Mouse (Mus musculus): ENCODE results near the gene Gata1.

Gene Gata1

DNA sequence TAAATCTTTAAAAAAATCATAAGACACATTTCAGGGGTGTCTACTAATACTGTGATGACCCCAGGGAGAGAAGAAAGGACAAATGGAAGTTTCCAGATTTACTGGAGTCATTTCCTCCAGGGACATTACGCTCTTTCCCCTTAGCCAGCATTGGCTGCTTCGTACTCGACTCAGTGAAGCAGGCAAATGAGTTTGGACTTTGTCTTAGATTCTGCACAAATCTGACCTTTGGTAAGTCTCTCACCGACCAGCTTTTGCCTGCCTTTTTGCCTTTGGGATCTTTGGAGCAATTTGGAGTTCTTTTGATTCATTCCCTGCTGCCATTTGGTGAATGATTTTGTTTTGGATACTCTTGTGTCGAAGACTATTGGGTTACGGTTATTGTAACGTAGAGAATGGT lies 3.5 kb upstream of the Gata1 start:
- no peaks in the 10 kb centered on the region for H3K9me3 ChIP-seq (ENCODE audit: low read length)
- no peaks in the 10 kb centered on the region for H3K36me3 ChIP-seq (ENCODE audit: insufficient read depth, low read length)
- peaks cover 20% of the 10 kb centered on the region for H3K4me1 ChIP-seq (replicated peaks; ENCODE audit: low read depth, low read length)
- no peak overlapping the region for H3K4me3 ChIP-seq (replicated peaks; ENCODE audit: low read length)
- H3K27me3 ChIP-seq (ENCODE audit: insufficient read depth, low read length), result no peaks in the 10 kb centered on the region
- TF ChIP-seq CTCF (conservative IDR thresholded peaks at IDR 0.05; ENCODE audit: low read length) (no peak), POU5F1 (IDR thresholded peaks at IDR 0.05; ENCODE audit: borderline replicate concordance, low read length) (no peak), NANOG (IDR thresholded peaks at IDR 0.05; ENCODE audit: borderline replicate concordance, low read length) (no peak)

DNA sequence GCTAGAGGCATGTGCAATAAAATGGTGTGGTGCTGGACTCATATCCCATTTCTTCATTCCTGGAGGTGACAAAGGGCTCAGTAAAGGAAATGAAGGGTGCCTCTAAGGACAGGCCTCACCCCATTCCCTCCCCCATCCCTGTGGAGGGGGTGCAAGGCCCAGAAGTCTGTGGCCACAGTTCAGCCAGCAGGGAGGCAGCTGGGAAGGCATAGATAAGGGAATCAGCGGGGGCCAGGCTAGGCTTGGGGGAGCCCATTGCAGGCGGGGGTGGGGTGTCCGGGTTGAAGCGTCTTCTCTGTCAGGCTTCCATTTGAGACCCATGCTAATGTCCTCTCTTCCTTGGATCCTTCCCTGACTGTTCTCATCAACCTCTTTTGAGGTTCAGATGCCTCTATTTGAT lies 6.6 kb downstream of the Gata1 start:
- Histone ChIP-seq H3K27me3 (ENCODE audit: insufficient read depth, low read length) (no peaks in the 10 kb centered on the region), H3K4me3 (replicated peaks; ENCODE audit: low read length) (no peak overlapping the region)
- TF ChIP-seq NANOG (IDR thresholded peaks at IDR 0.05; ENCODE audit: borderline replicate concordance, low read length) (no peak), POU5F1 (IDR thresholded peaks at IDR 0.05; ENCODE audit: borderline replicate concordance, low read length) (no peak), CTCF (conservative IDR thresholded peaks at IDR 0.05; ENCODE audit: low read length) (no peak)

DNA sequence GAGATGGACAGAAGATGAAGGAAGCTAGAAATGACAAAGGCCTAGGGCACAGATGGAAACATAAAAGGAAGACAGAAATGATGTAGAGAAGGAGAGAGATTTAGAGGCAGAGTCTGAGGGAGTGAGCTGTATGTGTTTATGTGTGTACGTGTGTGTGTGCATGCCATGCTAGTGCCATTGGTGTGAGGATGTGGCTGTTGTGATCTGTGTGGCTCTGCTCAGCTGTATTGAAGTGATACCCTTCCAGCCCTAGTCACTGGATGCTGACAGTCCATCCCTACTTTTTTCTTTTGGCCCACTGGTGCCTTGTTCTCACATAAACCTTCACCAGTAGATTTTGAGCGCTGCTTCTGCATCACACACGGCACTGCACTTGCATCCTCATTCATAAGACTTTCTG lies 9.0 kb downstream of the Gata1 start:
- peaks cover 27% of the 10 kb centered on the region for H3K4me1 ChIP-seq (replicated peaks; ENCODE audit: low read depth, low read length)
- TF ChIP-seq NANOG (IDR thresholded peaks at IDR 0.05; ENCODE audit: borderline replicate concordance, low read length) (no peak), POU5F1 (IDR thresholded peaks at IDR 0.05; ENCODE audit: borderline replicate concordance, low read length) (no peak), CTCF (conservative IDR thresholded peaks at IDR 0.05; ENCODE audit: low read length) (no peak)
- no peak overlapping the region for H3K4me3 ChIP-seq (replicated peaks; ENCODE audit: low read length)
- no peaks in the 10 kb centered on the region for H3K36me3 ChIP-seq (ENCODE audit: insufficient read depth, low read length)
- no peaks in the 10 kb centered on the region for H3K9me3 ChIP-seq (ENCODE audit: low read length)
- no peaks in the 10 kb centered on the region; the same call in 1 of the 2 replicates for H3K27me3 ChIP-seq (ENCODE audit: insufficient read depth, low read length)

More for the DNA sequence above, 6.6 kb downstream of the Gata1 start:
- Histone ChIP-seq H3K4me1 (replicated peaks; ENCODE audit: low read depth, low read length) (peaks cover 23% of the 10 kb centered on the region), H3K36me3 (ENCODE audit: insufficient read depth, low read length) (no peaks in the 10 kb centered on the region), H3K9me3 (ENCODE audit: low read length) (no peaks in the 10 kb centered on the region)

DNA sequence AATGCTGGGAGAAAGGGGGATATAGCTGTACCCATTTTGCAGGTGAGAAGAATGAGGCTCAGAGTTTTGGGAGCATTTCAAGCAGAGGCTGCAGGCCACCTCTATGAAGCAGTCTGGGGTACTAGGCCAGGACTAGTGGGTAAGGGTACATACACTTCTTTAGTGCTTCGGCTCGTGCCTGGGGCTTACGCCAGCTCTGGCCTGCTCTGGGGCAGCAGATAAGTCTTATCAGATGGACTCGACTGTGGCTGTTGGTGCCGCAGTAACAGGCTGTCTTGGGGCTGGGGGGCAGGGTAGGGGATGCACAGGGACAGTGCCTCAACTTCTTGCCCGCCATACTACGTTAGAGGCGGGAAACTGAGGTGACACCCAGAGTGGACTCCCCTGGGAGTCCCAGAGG lies 9.6 kb downstream of the Gata1 start:
- H3K4me1 ChIP-seq (replicated peaks; ENCODE audit: low read depth, low read length), result peaks cover 27% of the 10 kb centered on the region
- no peaks in the 10 kb centered on the region for H3K9me3 ChIP-seq (ENCODE audit: low read length)
- H3K27me3 ChIP-seq (ENCODE audit: insufficient read depth, low read length), result no peaks in the 10 kb centered on the region; the same call in 1 of the 2 replicates

DNA sequence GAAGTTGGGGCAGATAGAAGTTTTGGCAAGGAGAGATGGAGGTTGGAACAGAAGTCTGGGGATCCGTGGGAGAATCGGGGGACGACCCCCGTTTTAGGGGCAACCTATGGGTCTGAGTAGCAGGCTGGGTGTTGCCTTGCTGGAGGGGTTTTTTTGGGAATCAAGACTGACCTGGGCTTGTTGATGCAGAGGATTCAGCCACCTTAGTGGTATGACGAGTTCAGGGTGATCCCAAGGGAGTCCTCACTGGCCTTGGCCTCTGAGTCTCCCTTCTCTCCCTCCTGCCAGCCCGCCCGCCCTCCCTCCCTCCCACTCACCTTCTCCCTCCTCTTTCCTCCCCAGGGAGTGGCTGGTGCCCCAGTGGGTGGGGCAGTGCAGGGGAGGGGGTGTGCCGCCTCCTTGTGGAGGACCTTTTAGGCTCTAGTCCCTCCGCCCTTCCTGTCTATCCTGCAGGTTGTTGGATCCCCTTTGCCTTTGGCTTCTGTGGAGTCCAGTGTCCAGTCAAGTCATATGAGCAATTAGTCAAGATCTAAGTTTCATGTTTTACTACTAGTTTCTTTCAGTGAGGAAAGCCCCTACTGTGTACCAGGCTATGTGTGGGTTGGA lies 10.2 kb downstream of the Gata1 start:
- no peak overlapping the region for H3K4me3 ChIP-seq (replicated peaks; ENCODE audit: low read length)
- H3K9me3 ChIP-seq (ENCODE audit: low read length), result no peaks in the 10 kb centered on the region
- no peak for TF ChIP-seq NANOG (IDR thresholded peaks at IDR 0.05; ENCODE audit: borderline replicate concordance, low read length)
- no peaks in the 10 kb centered on the region; the same call in 1 of the 2 replicates for H3K27me3 ChIP-seq (ENCODE audit: insufficient read depth, low read length)
- H3K36me3 ChIP-seq (ENCODE audit: insufficient read depth, low read length), result no peaks in the 10 kb centered on the region
- H3K4me1 ChIP-seq (replicated peaks; ENCODE audit: low read depth, low read length), result peaks cover 27% of the 10 kb centered on the region

More for the DNA sequence above, 9.6 kb downstream of the Gata1 start:
- Histone ChIP-seq H3K36me3 (ENCODE audit: insufficient read depth, low read length) (no peaks in the 10 kb centered on the region), H3K4me3 (replicated peaks; ENCODE audit: low read length) (no peak overlapping the region)
- TF ChIP-seq CTCF (conservative IDR thresholded peaks at IDR 0.05; ENCODE audit: low read length), result no peak
- no peak for TF ChIP-seq NANOG (IDR thresholded peaks at IDR 0.05; ENCODE audit: borderline replicate concordance, low read length)
- TF ChIP-seq POU5F1 (IDR thresholded peaks at IDR 0.05; ENCODE audit: borderline replicate concordance, low read length), result no peak

DNA sequence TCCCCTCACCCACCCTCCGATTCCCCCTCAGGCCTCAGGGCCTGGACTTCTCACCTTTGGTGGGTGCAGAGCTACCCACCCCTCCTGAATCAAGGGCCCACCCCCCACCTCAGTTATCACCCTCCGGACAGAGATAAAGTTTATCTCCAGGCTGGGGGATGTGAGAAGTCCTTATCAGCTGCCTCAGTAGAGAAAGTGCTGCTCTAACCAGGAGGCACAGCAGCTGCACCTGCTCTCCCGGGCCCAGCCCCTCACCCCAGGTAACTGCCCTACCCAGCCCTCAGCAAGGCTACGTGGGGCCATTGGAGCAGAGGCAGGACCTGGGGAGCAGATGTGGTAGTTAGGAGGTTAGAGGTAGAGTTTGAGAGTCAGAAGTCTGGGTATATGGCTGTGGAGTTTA lies 11.7 kb downstream of the Gata1 start:
- H3K4me3 ChIP-seq (replicated peaks; ENCODE audit: low read length), result no peak overlapping the region
- peaks cover 23% of the 10 kb centered on the region for H3K4me1 ChIP-seq (replicated peaks; ENCODE audit: low read depth, low read length)
- no peaks in the 10 kb centered on the region; the same call in 1 of the 2 replicates for H3K27me3 ChIP-seq (ENCODE audit: insufficient read depth, low read length)
- H3K9me3 ChIP-seq (ENCODE audit: low read length), result no peaks in the 10 kb centered on the region
- H3K36me3 ChIP-seq (ENCODE audit: insufficient read depth, low read length), result no peaks in the 10 kb centered on the region
- TF ChIP-seq POU5F1 (IDR thresholded peaks at IDR 0.05; ENCODE audit: borderline replicate concordance, low read length) (no peak), CTCF (conservative IDR thresholded peaks at IDR 0.05; ENCODE audit: low read length) (no peak)

DNA sequence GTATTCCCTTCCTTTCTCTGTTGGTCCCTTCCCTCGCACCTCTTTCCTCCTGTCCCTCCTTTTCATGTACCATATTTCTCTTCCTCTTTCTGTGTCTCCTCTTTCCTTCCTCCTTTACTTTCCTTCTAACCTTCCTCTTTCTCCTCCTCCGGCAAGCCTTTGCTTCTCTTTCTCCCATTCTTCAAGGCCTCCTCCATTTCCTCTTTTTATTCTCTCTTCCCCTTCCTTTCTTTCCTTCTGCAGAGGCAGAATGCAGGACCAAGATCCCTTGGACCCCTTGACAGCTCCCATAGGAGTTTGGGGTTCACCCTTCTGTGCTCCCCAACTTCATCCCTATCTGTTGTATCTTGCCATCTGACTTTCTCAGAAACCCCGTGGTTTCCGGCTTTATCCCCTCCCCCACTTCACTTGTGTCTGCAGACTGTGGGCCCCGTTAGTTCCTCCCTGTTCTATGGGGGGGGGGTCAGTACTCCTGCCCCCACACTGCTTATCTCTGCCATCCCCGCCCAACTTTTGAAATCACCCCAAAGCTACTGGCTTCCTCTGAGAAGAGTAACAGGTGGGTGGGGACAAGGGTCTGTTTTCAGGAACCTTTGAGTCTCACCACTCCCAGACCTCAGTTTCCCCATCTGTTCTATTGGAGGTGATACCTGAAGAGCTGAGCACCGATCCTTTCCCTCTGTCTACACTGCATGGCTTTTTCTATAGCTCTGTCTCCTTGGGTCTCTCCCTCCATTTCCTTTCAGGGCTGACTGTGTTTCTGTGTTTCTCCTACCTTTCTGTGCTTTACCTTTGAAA lies 13.8 kb downstream of the Gata1 start:
- Histone ChIP-seq H3K36me3 (ENCODE audit: insufficient read depth, low read length) (no peaks in the 10 kb centered on the region), H3K27me3 (ENCODE audit: insufficient read depth, low read length) (no peaks in the 10 kb centered on the region; the same call in 1 of the 2 replicates), H3K4me3 (replicated peaks; ENCODE audit: low read length) (no peak overlapping the region), H3K9me3 (ENCODE audit: low read length) (no peaks in the 10 kb centered on the region), H3K4me1 (replicated peaks; ENCODE audit: low read depth, low read length) (peaks cover 22% of the 10 kb centered on the region)
- TF ChIP-seq POU5F1 (IDR thresholded peaks at IDR 0.05; ENCODE audit: borderline replicate concordance, low read length) (no peak), NANOG (IDR thresholded peaks at IDR 0.05; ENCODE audit: borderline replicate concordance, low read length) (no peak), CTCF (conservative IDR thresholded peaks at IDR 0.05; ENCODE audit: low read length) (no peak)

DNA sequence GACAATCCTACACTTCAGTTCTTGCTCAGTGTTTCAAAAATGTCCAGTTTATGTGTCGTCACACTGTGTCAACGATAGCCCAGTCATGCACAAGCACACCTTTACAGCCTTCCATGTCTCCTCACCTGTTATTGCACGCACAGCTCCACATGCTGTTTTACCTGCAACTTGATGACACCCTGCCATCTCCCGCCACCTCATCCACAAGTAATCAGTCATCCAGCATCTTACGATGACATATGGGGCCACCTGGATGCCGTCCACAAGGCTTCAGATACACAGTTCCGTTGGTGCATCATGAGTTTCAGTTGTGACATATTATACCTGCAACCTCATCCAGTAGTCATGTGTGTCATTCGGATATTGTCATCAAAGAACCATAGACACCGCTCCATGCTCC lies 19.0 kb downstream of the Gata1 start:
- TF ChIP-seq CTCF (conservative IDR thresholded peaks at IDR 0.05; ENCODE audit: low read length) (no peak), POU5F1 (IDR thresholded peaks at IDR 0.05; ENCODE audit: borderline replicate concordance, low read length) (no peak), NANOG (IDR thresholded peaks at IDR 0.05; ENCODE audit: borderline replicate concordance, low read length) (no peak)
- H3K4me3 ChIP-seq (replicated peaks; ENCODE audit: low read length), result no peak overlapping the region

More for the DNA sequence above, 19.0 kb downstream of the Gata1 start:
- H3K4me1 ChIP-seq (replicated peaks; ENCODE audit: low read depth, low read length), result no peaks in the 10 kb centered on the region
- H3K36me3 ChIP-seq (ENCODE audit: insufficient read depth, low read length), result no peaks in the 10 kb centered on the region
- H3K9me3 ChIP-seq (ENCODE audit: low read length), result no peaks in the 10 kb centered on the region
- no peaks in the 10 kb centered on the region for H3K27me3 ChIP-seq (ENCODE audit: insufficient read depth, low read length)
